Mouse (Mus musculus): ENCODE data around the gene Zfp628. TPM values are rescaled to one million over a fixed set of nuclear protein-coding genes. Genes with fewer than 3 reads are reported as not detected.
A peak's percentile ranks its signal among the peaks of the same experiment; 100 is the strongest.

The Zfp628 gene
- polyA plus RNA-seq, 1 experiment from 2014 or later, result 4.1 TPM

DNA sequence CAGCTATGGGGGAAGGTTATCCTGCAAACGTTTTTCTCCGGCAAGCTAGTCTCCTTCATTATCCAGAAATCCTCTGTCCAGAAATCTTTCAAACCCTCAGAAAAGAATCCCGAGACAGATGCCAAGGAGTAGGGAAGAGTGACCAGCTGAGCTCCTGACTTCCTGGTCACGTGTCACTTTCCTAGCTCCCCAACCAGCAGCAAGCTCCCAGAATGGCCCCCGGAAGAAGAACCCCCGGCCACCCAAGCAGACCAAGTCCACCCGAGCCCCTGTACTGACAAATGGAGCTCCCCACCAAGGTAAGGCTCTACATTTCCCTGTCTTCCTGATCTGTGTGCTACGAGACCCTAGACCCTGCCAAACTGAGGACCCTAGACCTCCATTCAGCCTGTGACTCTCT lies 12.7 kb downstream of the Zfp628 start:
- WGBS, result 55% methylated on average over 8 of the region's 8 CpGs
- no peaks in the 10 kb centered on the region for H3K36me3 ChIP-seq
- 0 out of 2 replicates have a peak overlapping the region, but pooled peaks have one; percentile 14 for H3K4me2 ChIP-seq
- no peak overlapping the region for H3K9ac ChIP-seq
- no peaks in the 10 kb centered on the region for H3K27me3 ChIP-seq
- H3K27ac ChIP-seq, result peak overlapping the region; percentile 41; the same call in 1 of the 2 replicates
- H3K4me1 ChIP-seq, result peaks cover 54% of the 10 kb centered on the region
- H3K9me3 ChIP-seq (replicated peaks), result no peaks in the 10 kb centered on the region
- no peak for ATAC-seq (replicated peaks; ENCODE audit: low FRiP score)
- H3K4me3 ChIP-seq (replicated peaks), result peak overlapping the region; percentile 2; the same call in 1 of the 2 replicates

DNA sequence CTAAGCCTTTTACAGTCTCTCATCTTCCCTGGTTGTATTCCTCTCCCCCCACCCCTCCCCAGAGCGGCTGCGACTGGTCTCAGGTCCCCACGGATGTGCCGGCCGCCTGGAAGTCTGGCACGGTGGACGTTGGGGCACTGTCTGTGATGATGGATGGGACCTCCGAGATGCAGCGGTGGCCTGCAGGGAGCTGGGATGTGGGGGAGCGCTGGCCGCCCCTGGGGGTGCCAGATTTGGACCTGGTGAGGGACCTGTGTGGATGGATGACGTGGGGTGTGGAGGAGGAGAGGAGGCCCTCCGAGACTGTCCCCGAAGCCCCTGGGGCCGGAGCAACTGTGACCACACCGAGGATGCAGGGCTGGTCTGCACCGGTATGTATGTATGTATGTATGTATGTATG lies 13.3 kb downstream of the Zfp628 start:
- H3K9me3 ChIP-seq (replicated peaks), result no peaks in the 10 kb centered on the region
- ATAC-seq (replicated peaks; ENCODE audit: low FRiP score), result no peak
- H3K9ac ChIP-seq, result no peak overlapping the region
- peak overlapping the region; percentile 2; the same call in 1 of the 2 replicates for H3K4me3 ChIP-seq (replicated peaks)
- H3K27ac ChIP-seq, result no peak overlapping the region
- H3K4me1 ChIP-seq, result peaks cover 47% of the 10 kb centered on the region
- peak overlapping the region; percentile 14; the same call in 1 of the 2 replicates for H3K4me2 ChIP-seq
- H3K36me3 ChIP-seq, result no peaks in the 10 kb centered on the region
- H3K27me3 ChIP-seq, result no peaks in the 10 kb centered on the region
- WGBS, result 49% methylated on average over 17 of the region's 17 CpGs

DNA sequence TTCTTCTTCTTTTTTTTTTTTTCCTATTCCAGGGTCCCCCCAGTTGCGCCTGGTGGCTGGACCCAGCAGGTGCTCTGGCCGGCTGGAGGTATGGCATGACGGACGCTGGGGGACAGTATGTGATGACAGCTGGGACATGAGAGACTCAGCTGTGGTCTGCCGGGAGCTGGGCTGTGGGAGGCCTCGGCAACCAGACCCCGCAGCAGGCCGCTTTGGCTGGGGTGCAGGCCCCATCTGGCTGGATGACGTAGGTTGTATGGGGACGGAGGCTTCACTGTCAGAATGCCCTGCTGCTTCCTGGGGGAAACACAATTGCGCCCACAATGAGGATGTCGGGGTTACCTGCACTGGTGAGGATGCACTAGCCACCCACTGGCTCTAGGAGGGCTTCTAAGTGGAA lies 18.1 kb downstream of the Zfp628 start:
- Histone ChIP-seq H3K4me1 (peaks cover 3% of the 10 kb centered on the region; the same call in 1 of the 2 replicates), H3K4me3 (replicated peaks) (no peak overlapping the region), H3K9ac (no peak overlapping the region), H3K9me3 (replicated peaks) (0 out of 2 replicates have a peak, but pooled peaks cover 3% of the 10 kb centered on the region), H3K27ac (no peak overlapping the region), H3K4me2 (no peak overlapping the region), H3K36me3 (no peaks in the 10 kb centered on the region), H3K27me3 (no peaks in the 10 kb centered on the region)
- ATAC-seq (replicated peaks; ENCODE audit: low FRiP score), result no peak
- WGBS, result 80% methylated on average over 12 of the region's 12 CpGs

DNA sequence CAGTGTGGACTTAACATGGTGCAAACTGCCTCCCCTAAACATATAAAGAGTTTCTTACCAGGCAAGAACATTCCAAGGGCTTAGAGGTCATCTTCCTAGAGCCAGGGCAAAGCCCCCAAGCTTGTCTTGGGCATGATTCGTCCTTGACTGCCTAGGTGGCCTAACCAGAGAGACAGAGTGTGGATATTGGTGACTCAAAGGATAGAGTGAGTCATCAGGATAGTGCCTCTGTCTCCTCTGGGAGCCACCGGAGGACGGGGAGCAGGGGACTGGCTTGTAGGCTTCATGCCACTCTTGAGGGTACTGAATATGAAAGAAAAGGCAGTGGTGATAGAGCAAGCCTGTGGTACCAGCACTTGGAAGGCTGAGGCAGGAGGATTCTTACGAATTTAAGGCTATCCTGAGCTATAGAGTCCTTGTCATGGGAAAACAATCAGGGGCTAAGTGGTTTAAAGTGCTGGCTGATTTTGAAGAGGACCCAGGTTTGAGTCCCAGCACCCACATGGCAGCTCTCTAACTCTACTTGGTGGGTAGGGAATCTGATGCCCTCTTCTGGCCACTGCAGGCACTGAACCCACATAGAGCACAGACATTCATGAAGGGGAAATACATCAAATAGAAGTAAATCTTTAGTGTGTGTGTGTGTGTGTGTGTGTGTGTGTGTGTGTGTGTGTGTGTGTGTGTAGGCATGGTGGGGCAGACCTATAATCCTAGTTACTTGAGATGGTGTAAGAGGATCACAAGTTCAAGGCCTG lies 19.3 kb downstream of the Zfp628 start:
- no peaks in the 10 kb centered on the region for H3K36me3 ChIP-seq
- no peak overlapping the region for H3K4me3 ChIP-seq (replicated peaks)
- H3K9ac ChIP-seq, result no peak overlapping the region
- H3K4me2 ChIP-seq, result no peak overlapping the region
- H3K27ac ChIP-seq, result no peak overlapping the region
- 0 out of 2 replicates have a peak, but pooled peaks cover 3% of the 10 kb centered on the region for H3K9me3 ChIP-seq (replicated peaks)
- ATAC-seq (replicated peaks; ENCODE audit: low FRiP score), result no peak
- no peaks in the 10 kb centered on the region for H3K27me3 ChIP-seq
- H3K4me1 ChIP-seq, result no peaks in the 10 kb centered on the region
- WGBS, result 79% methylated on average over 4 of the region's 4 CpGs

DNA sequence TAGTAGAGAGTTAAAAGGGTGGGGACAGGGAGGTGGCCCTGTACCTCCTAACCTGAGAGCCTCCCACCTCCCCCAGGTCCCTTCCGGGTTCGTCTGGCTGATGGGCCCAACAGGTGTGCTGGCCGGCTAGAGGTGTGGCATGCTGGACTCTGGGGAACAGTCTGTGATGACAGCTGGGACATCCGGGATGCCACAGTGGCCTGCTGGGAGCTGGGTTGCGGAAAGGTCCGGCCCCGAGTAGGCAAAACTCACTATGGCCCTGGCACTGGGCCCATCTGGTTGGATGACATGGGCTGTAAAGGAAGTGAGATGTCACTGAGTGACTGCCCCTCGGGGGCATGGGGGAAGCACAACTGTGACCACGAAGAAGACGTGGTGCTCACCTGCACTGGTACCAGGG lies 21.8 kb downstream of the Zfp628 start:
- 0 out of 2 replicates have a peak, but pooled peaks cover 3% of the 10 kb centered on the region for H3K9me3 ChIP-seq (replicated peaks)
- no peak for ATAC-seq (replicated peaks; ENCODE audit: low FRiP score)
- no peak overlapping the region for H3K27ac ChIP-seq
- H3K27me3 ChIP-seq, result no peaks in the 10 kb centered on the region
- H3K4me3 ChIP-seq (replicated peaks), result no peak overlapping the region
- H3K9ac ChIP-seq, result no peak overlapping the region
- no peaks in the 10 kb centered on the region for H3K4me1 ChIP-seq
- no peaks in the 10 kb centered on the region for H3K36me3 ChIP-seq
- 72% methylated on average over 10 of the region's 10 CpGs for WGBS
- H3K4me2 ChIP-seq, result no peak overlapping the region

DNA sequence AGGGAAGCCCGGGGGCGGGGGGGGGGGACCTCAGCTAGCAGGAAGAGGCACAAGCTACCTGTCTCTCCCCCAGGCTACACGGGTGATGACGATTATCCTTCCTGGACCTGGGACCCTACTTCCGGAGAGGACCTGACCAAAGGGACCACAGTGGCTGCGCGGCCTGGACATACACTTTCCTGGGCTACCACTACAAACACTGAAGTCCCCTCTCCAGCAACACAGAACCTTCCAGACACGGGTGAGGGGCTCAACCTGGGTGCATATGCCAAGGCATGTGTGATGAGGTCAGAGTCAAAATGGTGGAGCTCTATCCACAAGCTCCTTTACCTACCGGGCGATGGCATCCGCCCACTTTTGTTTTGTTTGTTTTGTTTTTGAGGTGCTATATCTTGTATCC lies 22.4 kb downstream of the Zfp628 start:
- no peak overlapping the region for H3K27ac ChIP-seq
- ATAC-seq (replicated peaks; ENCODE audit: low FRiP score), result no peak
- H3K4me2 ChIP-seq, result no peak overlapping the region
- H3K4me3 ChIP-seq (replicated peaks), result no peak overlapping the region
- 0 out of 2 replicates have a peak, but pooled peaks cover 3% of the 10 kb centered on the region for H3K9me3 ChIP-seq (replicated peaks)
- no peaks in the 10 kb centered on the region for H3K36me3 ChIP-seq
- H3K9ac ChIP-seq, result no peak overlapping the region
- no peaks in the 10 kb centered on the region for H3K4me1 ChIP-seq
- H3K27me3 ChIP-seq, result no peaks in the 10 kb centered on the region
- WGBS, result 69% methylated on average over 11 of the region's 11 CpGs

DNA sequence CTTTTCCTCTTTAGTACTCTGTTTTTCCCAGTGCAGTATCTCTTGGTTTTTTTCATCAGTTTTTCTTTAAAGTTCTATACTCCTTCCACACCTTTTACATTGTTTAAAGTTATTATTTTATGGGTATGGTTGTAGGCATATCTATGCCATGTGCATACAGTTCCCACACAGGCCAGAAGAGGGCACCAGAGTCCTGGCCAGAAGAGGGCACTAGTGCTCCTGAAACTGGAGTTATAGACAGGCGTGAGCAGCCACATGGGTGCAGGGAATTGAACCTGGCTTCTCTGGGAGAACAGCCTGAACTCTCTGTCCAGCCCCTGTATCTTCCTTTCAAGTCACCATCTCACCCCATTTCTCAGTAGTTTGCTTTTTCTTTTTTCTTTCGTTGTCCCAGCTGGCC lies 23.4 kb downstream of the Zfp628 start:
- no peaks in the 10 kb centered on the region for H3K27me3 ChIP-seq
- H3K9me3 ChIP-seq (replicated peaks), result 0 out of 2 replicates have a peak, but pooled peaks cover 3% of the 10 kb centered on the region
- WGBS, result 49% methylated on average over 2 of the region's 2 CpGs
- no peaks in the 10 kb centered on the region for H3K36me3 ChIP-seq
- no peak for ATAC-seq (replicated peaks; ENCODE audit: low FRiP score)
- no peak overlapping the region for H3K9ac ChIP-seq
- H3K4me2 ChIP-seq, result no peak overlapping the region
- H3K4me1 ChIP-seq, result peaks cover 2% of the 10 kb centered on the region; the same call in 1 of the 2 replicates
- no peak overlapping the region for H3K4me3 ChIP-seq (replicated peaks)
- H3K27ac ChIP-seq, result no peak overlapping the region

DNA sequence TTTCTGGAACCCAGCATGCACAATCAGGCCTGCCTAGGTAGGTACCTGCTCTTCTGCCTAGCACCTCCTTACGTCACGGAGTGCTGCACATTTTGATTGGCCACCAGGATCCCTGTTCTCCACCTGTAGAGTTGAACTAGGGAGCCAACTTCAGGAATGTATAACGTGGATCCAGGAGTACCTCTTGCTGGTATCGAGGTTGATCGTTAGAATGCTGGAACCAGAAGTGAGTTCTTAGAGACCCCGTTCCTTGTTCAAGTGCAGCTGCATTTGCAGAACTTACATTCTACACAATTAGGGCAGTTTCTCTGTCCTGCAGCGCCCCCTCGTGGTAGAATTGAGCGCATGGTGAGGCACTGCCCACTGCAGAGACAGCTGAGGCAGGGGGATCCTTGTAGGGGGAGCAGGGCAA lies 25.1 kb downstream of the Zfp628 start:
- H3K36me3 ChIP-seq, result no peaks in the 10 kb centered on the region
- H3K27me3 ChIP-seq, result no peaks in the 10 kb centered on the region
- H3K9ac ChIP-seq, result no peak overlapping the region
- ATAC-seq (replicated peaks; ENCODE audit: low FRiP score), result peak; percentile 59
- no peak overlapping the region for H3K27ac ChIP-seq
- H3K4me3 ChIP-seq (replicated peaks), result no peak overlapping the region
- WGBS, result 19% methylated on average over 9 of the region's 9 CpGs
- H3K4me1 ChIP-seq, result peaks cover 4% of the 10 kb centered on the region; the same call in 1 of the 2 replicates
- H3K9me3 ChIP-seq (replicated peaks), result no peaks in the 10 kb centered on the region
- H3K4me2 ChIP-seq, result no peak overlapping the region

DNA sequence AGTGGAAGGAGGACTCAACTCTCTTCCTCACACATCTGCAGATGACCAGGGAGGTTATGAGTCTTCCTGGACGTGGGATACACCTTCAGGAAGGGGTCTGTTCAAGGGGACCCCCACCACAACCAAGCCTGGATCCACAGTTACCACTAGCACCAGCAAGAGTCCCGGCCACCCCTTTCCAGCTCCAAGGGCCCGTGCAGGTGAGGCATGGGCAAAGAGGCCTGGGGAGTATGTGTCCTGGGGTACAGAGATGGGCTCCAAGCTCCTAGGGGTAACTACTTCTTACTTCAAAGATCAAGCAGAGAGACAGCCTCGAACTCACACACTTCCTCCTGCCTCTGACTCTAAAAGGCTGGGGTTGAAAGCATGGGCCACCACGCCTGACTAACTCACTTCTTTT lies 27.7 kb downstream of the Zfp628 start:
- Histone ChIP-seq H3K9me3 (replicated peaks) (no peaks in the 10 kb centered on the region), H3K27ac (no peak overlapping the region), H3K4me3 (replicated peaks) (no peak overlapping the region), H3K4me1 (peaks cover 4% of the 10 kb centered on the region; the same call in 1 of the 2 replicates), H3K36me3 (no peaks in the 10 kb centered on the region), H3K4me2 (no peak overlapping the region), H3K27me3 (no peaks in the 10 kb centered on the region), H3K9ac (no peak overlapping the region)
- ATAC-seq (replicated peaks; ENCODE audit: low FRiP score), result no peak
- 56% methylated on average over 5 of the region's 5 CpGs for WGBS

DNA sequence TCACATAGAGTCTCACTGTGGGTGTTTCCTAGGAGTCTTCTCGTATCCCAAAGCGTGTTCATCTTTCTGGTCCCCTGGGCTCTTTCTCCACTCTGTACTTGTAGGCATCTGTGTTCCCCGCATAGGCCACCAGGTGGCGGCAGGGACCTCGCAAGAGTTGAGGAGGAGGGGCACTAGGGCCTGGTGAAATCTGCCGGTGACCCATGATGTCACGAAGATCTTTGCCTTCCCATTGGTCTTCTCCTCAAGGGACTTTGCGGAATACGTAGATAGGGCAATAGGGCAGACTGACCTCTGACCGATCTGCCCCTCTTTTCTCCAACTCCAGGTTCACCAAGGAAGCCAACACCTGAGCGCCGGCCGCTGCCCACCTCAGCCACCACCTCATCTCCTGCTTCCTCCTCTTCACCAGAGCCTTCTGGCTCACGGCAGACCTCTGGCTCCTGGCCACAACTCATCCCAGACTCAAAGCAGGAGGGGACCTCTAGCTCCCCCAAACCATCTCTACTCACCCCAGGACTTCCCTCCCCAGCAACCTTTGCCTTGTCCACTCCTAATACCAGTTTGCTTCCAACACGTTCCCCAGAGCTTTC lies 28.3 kb downstream of the Zfp628 start:
- peak overlapping the region; percentile 59 for H3K4me2 ChIP-seq
- H3K4me3 ChIP-seq (replicated peaks), result peak overlapping the region; percentile 31
- H3K4me1 ChIP-seq, result peaks cover 4% of the 10 kb centered on the region; the same call in 1 of the 2 replicates
- H3K9ac ChIP-seq, result no peak overlapping the region
- no peaks in the 10 kb centered on the region for H3K36me3 ChIP-seq
- H3K27me3 ChIP-seq, result no peaks in the 10 kb centered on the region
- H3K27ac ChIP-seq, result no peak overlapping the region
- 19% methylated on average over 15 of the region's 15 CpGs for WGBS
- ATAC-seq (replicated peaks; ENCODE audit: low FRiP score), result peak; percentile 80
- no peaks in the 10 kb centered on the region for H3K9me3 ChIP-seq (replicated peaks)

DNA sequence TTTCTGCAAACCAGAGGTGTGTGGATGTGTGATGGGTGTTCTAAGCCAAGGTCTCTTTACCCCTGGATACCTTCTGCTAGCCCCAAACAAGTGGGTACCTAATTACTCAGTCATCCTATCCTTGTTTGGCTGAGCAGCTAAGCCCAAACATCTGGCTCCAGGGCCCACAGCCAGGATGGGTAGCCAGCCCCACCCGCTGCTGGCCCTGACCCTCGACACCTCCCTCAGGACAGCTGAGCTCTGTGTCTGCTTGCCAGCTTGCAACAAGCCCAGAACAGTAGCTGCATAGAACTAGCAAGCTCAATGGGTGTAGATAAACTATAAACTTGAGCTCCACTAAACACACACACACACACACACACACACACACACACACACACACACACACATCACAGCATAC lies 32.8 kb downstream of the Zfp628 start:
- H3K27ac ChIP-seq, result no peak overlapping the region
- 39% methylated on average over 2 of the region's 2 CpGs for WGBS
- no peaks in the 10 kb centered on the region for H3K36me3 ChIP-seq
- ATAC-seq (replicated peaks; ENCODE audit: low FRiP score), result no peak
- no peak overlapping the region for H3K4me3 ChIP-seq (replicated peaks)
- no peaks in the 10 kb centered on the region for H3K27me3 ChIP-seq
- H3K4me1 ChIP-seq, result peaks cover 4% of the 10 kb centered on the region; the same call in 1 of the 2 replicates
- no peak overlapping the region for H3K4me2 ChIP-seq
- no peaks in the 10 kb centered on the region for H3K9me3 ChIP-seq (replicated peaks)
- H3K9ac ChIP-seq, result no peak overlapping the region

DNA sequence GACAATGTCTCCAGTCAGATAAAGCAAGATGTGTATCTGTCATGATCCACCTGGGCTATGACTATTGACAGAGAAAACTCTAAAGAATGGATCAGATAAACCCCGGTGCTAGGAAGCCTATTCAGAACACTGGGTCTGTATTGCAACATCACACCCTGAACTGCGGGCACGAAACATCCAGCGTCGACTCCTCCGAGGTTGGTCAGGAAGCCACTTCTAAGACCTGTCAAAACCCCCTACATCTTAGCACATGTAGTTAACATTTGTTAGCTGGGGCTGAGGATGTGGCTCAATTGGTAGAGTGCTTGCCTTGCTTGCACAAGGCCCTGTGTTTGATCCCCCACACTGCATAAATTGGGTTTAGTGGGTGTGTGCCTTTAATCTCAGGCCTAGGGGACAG lies 33.4 kb downstream of the Zfp628 start:
- H3K27me3 ChIP-seq, result no peaks in the 10 kb centered on the region
- no peaks in the 10 kb centered on the region for H3K9me3 ChIP-seq (replicated peaks)
- H3K9ac ChIP-seq, result no peak overlapping the region
- ATAC-seq (replicated peaks; ENCODE audit: low FRiP score), result no peak
- H3K4me3 ChIP-seq (replicated peaks), result no peak overlapping the region
- no peak overlapping the region for H3K4me2 ChIP-seq
- H3K4me1 ChIP-seq, result peaks cover 2% of the 10 kb centered on the region; the same call in 1 of the 2 replicates
- no peaks in the 10 kb centered on the region for H3K36me3 ChIP-seq
- WGBS, result 58% methylated on average over 6 of the region's 6 CpGs
- H3K27ac ChIP-seq, result no peak overlapping the region

All from kidney, embryonic 15.5 days (tissue).